Mouse (Mus musculus): ENCODE data around the gene Rsph9. TPM values are rescaled to one million over a fixed set of nuclear protein-coding genes. Genes with fewer than 3 reads are reported as not detected.

Gene Rsph9
- total and polyA plus RNA-seq, 3 experiments, result 0.29 TPM; not detected in 2

GRCm38 (mm10) chr17:46182273-46182672 is 38.3 kb upstream of the Rsph9 start:
- peaks cover 0 to 28% of the 10 kb centered on the region in 2 experiments; a peak in 2 of 4 replicates for H3K36me3 ChIP-seq (ENCODE audit: control insufficient read depth in 1 of 2, insufficient read depth in 2 of 2, low read length in 2 of 2)
- TF ChIP-seq POLR2A (IDR thresholded peaks at IDR 0.05; ENCODE audit: control insufficient read depth in 1 of 2, insufficient read depth in 1 of 2, low read depth in 1 of 2, low read length in 2 of 2, poor library complexity in 1 of 2) (no peak), MAX (IDR thresholded peaks at IDR 0.05; ENCODE audit: low read length) (no peak), RAD21 (IDR thresholded peaks at IDR 0.05; ENCODE audit: low read depth, low read length) (peak; percentile 44), GATA1 (IDR thresholded peaks at IDR 0.05; ENCODE audit: low read depth, low read length) (no peak), KAT2A (conservative IDR thresholded peaks at IDR 0.05; ENCODE audit: low read depth, low read length) (no peak), SMC3 (IDR thresholded peaks at IDR 0.05; ENCODE audit: low read depth, low read length) (peak; percentile 52), RCOR1 (IDR thresholded peaks at IDR 0.05; ENCODE audit: low read depth, low read length) (no peak), NELFE (IDR thresholded peaks at IDR 0.05; ENCODE audit: low read depth, low read length) (no peak), ZNF384 (IDR thresholded peaks at IDR 0.05; ENCODE audit: low read depth, low read length) (peak; percentile 29; the same call in 1 of the 2 replicates), MYB (IDR thresholded peaks at IDR 0.05; ENCODE audit: low read depth, low read length) (no peak), CTCF (IDR thresholded peaks at IDR 0.05 in 2 of 3, conservative IDR thresholded peaks at IDR 0.05 in 1 of 3; ENCODE audit: control insufficient read depth in 1 of 3, insufficient read depth in 1 of 3, low read depth in 2 of 3, low read length in 3 of 3, poor library complexity in 1 of 3, severe bottlenecking in 1 of 3) (peak in 2 of 3 experiments; percentile 46 to 53; a peak in 5 of 6 replicates)
- no peaks in the 10 kb centered on the region for H3K4me1 ChIP-seq (ENCODE audit: control insufficient read depth in 1 of 2, insufficient read depth in 2 of 2, low read length in 2 of 2)

GRCm38 (mm10) chr17:46170538-46170937 is 26.5 kb upstream of the Rsph9 start:
- Histone ChIP-seq H3K27ac (ENCODE audit: control insufficient read depth, low read depth, low read length) (no peak overlapping the region), H3K9ac (ENCODE audit: control insufficient read depth, low read depth, low read length, poor library complexity, severe bottlenecking) (no peak overlapping the region), H3K9me3 (replicated peaks; ENCODE audit: insufficient read depth, low read length) (no peaks in the 10 kb centered on the region), H3K4me1 (ENCODE audit: control insufficient read depth in 1 of 2, insufficient read depth in 2 of 2, low read length in 2 of 2) (peaks cover 0 to 5% of the 10 kb centered on the region in 2 experiments; a peak in 1 of 4 replicates), H3K27me3 (ENCODE audit: control insufficient read depth in 1 of 2, insufficient read depth in 2 of 2, low read length in 2 of 2) (no peaks in the 10 kb centered on the region), H3K4me3 (ENCODE audit: control insufficient read depth in 1 of 2, insufficient read depth in 1 of 2, low read depth in 2 of 2, low read length in 2 of 2) (no peak overlapping the region), H3K79me2 (ENCODE audit: control insufficient read depth, insufficient read depth, low read length, poor library complexity) (no peaks in the 10 kb centered on the region), H3K36me3 (ENCODE audit: control insufficient read depth in 1 of 2, insufficient read depth in 2 of 2, low read length in 2 of 2) (peaks cover 4% of the 10 kb centered on the region in 2 experiments)
- peak; percentile 75 for DNase-seq (ENCODE audit: low read depth, low spot score)
- TF ChIP-seq MAZ (IDR thresholded peaks at IDR 0.05; ENCODE audit: low read depth, low read length), result no peak
- no peak for TF ChIP-seq GABPA (IDR thresholded peaks at IDR 0.05; ENCODE audit: low read depth, low read length)
- TF ChIP-seq MAFK (IDR thresholded peaks at IDR 0.05; ENCODE audit: borderline replicate concordance, low read depth, low read length), result no peak
- peak; percentile 70 to 92 (median 73) for TF ChIP-seq CTCF (IDR thresholded peaks at IDR 0.05 in 2 of 3, conservative IDR thresholded peaks at IDR 0.05 in 1 of 3; ENCODE audit: control insufficient read depth in 1 of 3, insufficient read depth in 1 of 3, low read depth in 2 of 3, low read length in 3 of 3, poor library complexity in 1 of 3, severe bottlenecking in 1 of 3)
- no peak for TF ChIP-seq ETS1 (IDR thresholded peaks at IDR 0.05; ENCODE audit: low read depth, low read length)
- TF ChIP-seq SMC3 (IDR thresholded peaks at IDR 0.05; ENCODE audit: low read depth, low read length), result peak; percentile 66
- TF ChIP-seq POLR2AphosphoS5 (IDR thresholded peaks at IDR 0.05; ENCODE audit: borderline replicate concordance, low read depth, low read length), result no peak
- TF ChIP-seq USF1 (IDR thresholded peaks at IDR 0.05; ENCODE audit: low read depth, low read length), result no peak
- no peak for TF ChIP-seq HCFC1 (IDR thresholded peaks at IDR 0.05; ENCODE audit: low read depth, low read length)
- TF ChIP-seq USF2 (IDR thresholded peaks at IDR 0.05; ENCODE audit: borderline replicate concordance in 1 of 2, insufficient read depth in 1 of 2, low read depth in 1 of 2, low read length in 2 of 2), result no peak
- TF ChIP-seq TCF12 (IDR thresholded peaks at IDR 0.05; ENCODE audit: low read depth, low read length), result no peak
- TF ChIP-seq MXI1 (IDR thresholded peaks at IDR 0.05; ENCODE audit: low read depth, low read length), result no peak
- no peak for TF ChIP-seq TBP (IDR thresholded peaks at IDR 0.05; ENCODE audit: low read depth, low read length)
- TF ChIP-seq ELF1 (IDR thresholded peaks at IDR 0.05; ENCODE audit: low read depth, low read length), result no peak
- no peak for TF ChIP-seq CHD2 (IDR thresholded peaks at IDR 0.05; ENCODE audit: low read length)
- no peak for TF ChIP-seq MEF2A (IDR thresholded peaks at IDR 0.05; ENCODE audit: extremely low read depth, insufficient replicate concordance, low read depth, low read length, poor library complexity, severe bottlenecking)
- TF ChIP-seq ZMIZ1 (IDR thresholded peaks at IDR 0.05; ENCODE audit: low read depth, low read length), result no peak
- TF ChIP-seq POLR2AphosphoS2 (IDR thresholded peaks at IDR 0.05; ENCODE audit: low read length), result no peak; the same call in 1 of the 2 replicates
- TF ChIP-seq NELFE (IDR thresholded peaks at IDR 0.05; ENCODE audit: low read depth, low read length), result no peak
- TF ChIP-seq SIN3A (IDR thresholded peaks at IDR 0.05; ENCODE audit: low read length), result no peak
- TF ChIP-seq RAD21 (IDR thresholded peaks at IDR 0.05; ENCODE audit: low read depth, low read length), result peak; percentile 49
- peak; percentile 23; the same call in 1 of the 2 replicates for TF ChIP-seq ZC3H11A (IDR thresholded peaks at IDR 0.05; ENCODE audit: low read depth, low read length)
- TF ChIP-seq ZNF384 (IDR thresholded peaks at IDR 0.05; ENCODE audit: low read depth, low read length), result no peak
- TF ChIP-seq RCOR1 (IDR thresholded peaks at IDR 0.05; ENCODE audit: low read depth, low read length), result no peak
- TF ChIP-seq MYC (IDR thresholded peaks at IDR 0.05; ENCODE audit: low read depth, low read length), result no peak
- no peak for TF ChIP-seq EP300 (IDR thresholded peaks at IDR 0.05; ENCODE audit: low read depth in 1 of 2, low read length in 2 of 2)
- no peak for TF ChIP-seq KAT2A (conservative IDR thresholded peaks at IDR 0.05; ENCODE audit: low read depth, low read length)

More at GRCm38 (mm10) chr17:46182273-46182672, 38.3 kb upstream of the Rsph9 start:
- Histone ChIP-seq H3K9me3 (replicated peaks; ENCODE audit: insufficient read depth, low read length) (no peaks in the 10 kb centered on the region), H3K4me3 (ENCODE audit: control insufficient read depth in 1 of 2, insufficient read depth in 1 of 2, low read depth in 2 of 2, low read length in 2 of 2) (no peak overlapping the region), H3K79me2 (ENCODE audit: control insufficient read depth, insufficient read depth, low read length, poor library complexity) (no peaks in the 10 kb centered on the region), H3K9ac (ENCODE audit: control insufficient read depth, low read depth, low read length, poor library complexity, severe bottlenecking) (no peak overlapping the region), H3K27me3 (ENCODE audit: control insufficient read depth in 1 of 2, insufficient read depth in 2 of 2, low read length in 2 of 2) (no peaks in the 10 kb centered on the region), H3K27ac (ENCODE audit: control insufficient read depth, low read depth, low read length) (no peak overlapping the region)
- no peak for DNase-seq (ENCODE audit: low read depth, low spot score)
